8 mouse cellular contexts compared by ENCODE assay signal in the genomic region with DNA sequence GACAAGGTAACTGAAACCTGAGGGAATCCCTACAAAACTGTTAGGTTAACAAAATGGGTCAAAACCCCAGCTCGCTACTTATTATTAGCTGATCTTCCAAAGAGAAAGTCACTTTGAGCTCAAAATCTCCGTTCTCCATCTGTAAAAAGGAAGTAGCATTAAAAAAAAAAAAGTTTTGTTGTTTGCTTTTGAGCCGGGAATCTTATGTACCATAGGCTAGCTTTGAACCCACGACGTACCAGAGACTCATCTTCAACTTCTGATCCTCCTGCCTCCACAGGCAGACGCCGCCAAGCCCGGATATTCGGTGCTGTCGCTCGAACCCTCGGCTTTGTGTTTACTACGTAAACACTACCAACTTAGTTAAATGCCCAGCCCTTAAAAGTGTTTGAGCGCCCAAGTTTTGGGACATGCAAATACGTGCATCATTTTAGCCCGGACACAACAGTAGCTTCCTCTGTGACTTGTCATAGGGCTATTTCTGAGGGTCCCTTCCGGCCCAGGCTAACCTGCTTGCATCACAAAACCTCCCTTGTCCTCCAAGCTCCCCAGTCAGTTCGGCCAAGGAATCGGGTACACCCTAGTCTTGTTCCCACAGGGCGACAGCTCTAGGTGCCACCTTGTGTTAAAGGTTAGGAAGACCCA. TPM values are rescaled to one million over a fixed set of nuclear protein-coding genes. Genes with fewer than 3 reads are reported as not detected.
DNase-seq lines count a peak whose midpoint lies in the region; ATAC-seq and TF ChIP-seq lines count a peak whose summit lies in the region.

No protein-coding gene starts in this region.

- H3K9ac ChIP-seq in heart, embryonic 16.5 days (ENCODE audit: low read length): peak overlapping the region; percentile 76
- peak overlapping the region; percentile 83 for H3K9ac ChIP-seq in ES-E14 (ENCODE audit: insufficient read depth, low read depth, low read length, poor library complexity, severe bottlenecking)
- peak overlapping the region; percentile 46 for H3K9ac ChIP-seq in forebrain, embryonic 14.5 days (ENCODE audit: low read length)
- peak overlapping the region; percentile 62 for H3K9ac ChIP-seq in liver, embryonic 15.5 days

- ATAC-seq in heart, embryonic 16.5 days (replicated peaks; ENCODE audit: extremely low read depth, insufficient read depth, low FRiP score): no peak
- ATAC-seq in forebrain, embryonic 14.5 days: no peak; the same call in 1 of the 2 replicates
- peak; percentile 63 for ATAC-seq in liver, embryonic 15.5 days (ENCODE audit: insufficient read depth)
- no peak for ATAC-seq in megakaryocyte progenitor cell, adult 5-6 weeks (replicated peaks; ENCODE audit: poor library complexity)
- ATAC-seq in cerebellum, adult (ENCODE audit: insufficient number of reproducible peaks, low FRiP score, low TSS enrichment): no peak

- no peak for DNase-seq in heart, postnatal 25 days (ENCODE audit: low spot score)
- no peak for DNase-seq in ES-E14 (ENCODE audit: low read depth, low spot score)
- DNase-seq in forebrain, embryonic 14.5 days (ENCODE audit: low spot score): no peak
- DNase-seq in left cerebral cortex, postnatal 36 days (ENCODE audit: low spot score in 2 of 2): no peak

- no peaks in the 10 kb centered on the region for H3K27me3 ChIP-seq in heart, embryonic 16.5 days (ENCODE audit: control insufficient read depth, insufficient read depth, low read length)
- H3K27me3 ChIP-seq in forebrain, embryonic 14.5 days (replicated peaks; ENCODE audit: control insufficient read depth, insufficient read depth, low read length): no peaks in the 10 kb centered on the region
- no peaks in the 10 kb centered on the region for H3K27me3 ChIP-seq in liver, embryonic 15.5 days

- H3K4me2 ChIP-seq in heart, embryonic 16.5 days (ENCODE audit: low read depth, low read length): peak overlapping the region; percentile 77
- H3K4me2 ChIP-seq in forebrain, embryonic 14.5 days (ENCODE audit: low read length): peak overlapping the region; percentile 53
- peak overlapping the region; percentile 89 for H3K4me2 ChIP-seq in liver, embryonic 15.5 days

- H3K9me3 ChIP-seq in heart, embryonic 16.5 days (replicated peaks; ENCODE audit: control insufficient read depth, low read length): no peaks in the 10 kb centered on the region
- H3K9me3 ChIP-seq in ES-E14 (ENCODE audit: control insufficient read depth, insufficient read depth, low read depth, low read length): no peaks in the 10 kb centered on the region
- no peaks in the 10 kb centered on the region for H3K9me3 ChIP-seq in forebrain, embryonic 14.5 days (replicated peaks; ENCODE audit: control insufficient read depth, low read length)
- no peaks in the 10 kb centered on the region for H3K9me3 ChIP-seq in liver, embryonic 15.5 days (replicated peaks)

- in situ Hi-C loops in ES-E14 (cut with MboI; ENCODE audit: low sequenced_read_pairs in 2 of 2, unreplicated experiment in 2 of 2): no loop called here

- H3K4me3 ChIP-seq in heart, embryonic 16.5 days (ENCODE audit: low read length): peak overlapping the region; percentile 73
- peak overlapping the region; percentile 76 to 84 for H3K4me3 ChIP-seq in ES-E14 (ENCODE audit: insufficient read depth in 1 of 2, low read depth in 1 of 2, low read length in 2 of 2, poor library complexity in 1 of 2, severe bottlenecking in 1 of 2)
- peak overlapping the region; percentile 42 for H3K4me3 ChIP-seq in forebrain, embryonic 14.5 days (ENCODE audit: low read depth, low read length)
- H3K4me3 ChIP-seq in liver, embryonic 15.5 days (replicated peaks): peak overlapping the region; percentile 77

- intact Hi-C loops in heart, postnatal 25 days (cut with DNase I): loop anchor here (5.0 kb wide), 1 partner anchor 45 kb away; no protein-coding TSS in a partner anchor
- intact Hi-C loops in left cerebral cortex, postnatal 36 days (cut with DNase I): loop anchor here (5.0 to 10.0 kb wide), 2 partner anchors 52 to 145 kb away; a partner anchor contains a TSS

- H3K27ac ChIP-seq in heart, embryonic 16.5 days (ENCODE audit: low read length): peak overlapping the region; percentile 89
- peak overlapping the region; percentile 81 for H3K27ac ChIP-seq in ES-E14 (ENCODE audit: insufficient read depth, low read depth, low read length, poor library complexity, severe bottlenecking)
- H3K27ac ChIP-seq in forebrain, embryonic 14.5 days (ENCODE audit: low read depth, low read length): peak overlapping the region; percentile 70
- H3K27ac ChIP-seq in liver, embryonic 15.5 days (replicated peaks): peak overlapping the region; percentile 91

- WGBS in heart, embryonic 16.5 days: 6% methylated on average over 20 of the region's 20 CpGs
- 4% methylated on average over 20 of the region's 20 CpGs for WGBS in forebrain, embryonic 14.5 days
- WGBS in liver, embryonic 15.5 days (ENCODE audit: insufficient replicate concordance): 3% methylated on average over 20 of the region's 20 CpGs

- H3K36me3 ChIP-seq in heart, embryonic 16.5 days (ENCODE audit: control insufficient read depth, insufficient read depth): 0 out of 2 replicates have a peak, but pooled peaks cover 2% of the 10 kb centered on the region
- peaks cover 12% of the 10 kb centered on the region for H3K36me3 ChIP-seq in ES-E14 (ENCODE audit: control insufficient read depth, insufficient read depth, low read length, poor library complexity, severe bottlenecking)
- H3K36me3 ChIP-seq in forebrain, embryonic 14.5 days (ENCODE audit: control insufficient read depth, insufficient read depth, low read length): peaks cover 23% of the 10 kb centered on the region
- H3K36me3 ChIP-seq in liver, embryonic 15.5 days (replicated peaks): peaks cover 26% of the 10 kb centered on the region

- H3K4me1 ChIP-seq in heart, embryonic 16.5 days (ENCODE audit: control insufficient read depth, insufficient read depth, low read length): peaks cover 31% of the 10 kb centered on the region
- H3K4me1 ChIP-seq in ES-E14 (ENCODE audit: control insufficient read depth in 2 of 2, insufficient read depth in 2 of 2, low read length in 2 of 2, poor library complexity in 1 of 2): no peaks in the 10 kb centered on the region
- peaks cover 6% of the 10 kb centered on the region for H3K4me1 ChIP-seq in forebrain, embryonic 14.5 days (ENCODE audit: control insufficient read depth, insufficient read depth, low read length)
- peaks cover 28% of the 10 kb centered on the region for H3K4me1 ChIP-seq in liver, embryonic 15.5 days (replicated peaks)

TF ChIP-seq in ES-E14, 5 proteins besides CTCF, POLR2A, EP300 and RAD21:
- TF ChIP-seq HCFC1 (IDR thresholded peaks at IDR 0.05; ENCODE audit: borderline replicate concordance, insufficient read depth, low read length) (no peak), ZC3H11A (IDR thresholded peaks at IDR 0.05; ENCODE audit: borderline replicate concordance, low read depth, low read length) (no peak), CHD2 (IDR thresholded peaks at IDR 0.05; ENCODE audit: low read depth, low read length) (no peak), ZNF384 (IDR thresholded peaks at IDR 0.05; ENCODE audit: low read depth, low read length) (no peak), MAFK (IDR thresholded peaks at IDR 0.05; ENCODE audit: insufficient read depth, low read depth, low read length) (no peak)
TF ChIP-seq in ES-E14: peak in this region for 0.

RNA-seq across cellular contexts. Expression of a gene that starts 0.6 kb away (rescaled TPM):
- polyA plus RNA-seq in heart, embryonic 16.5 days (2015; fragmentation: Nextera tagmentation; extraction: Ambion mirVana): 10.2 and 12.5 TPM in 2 replicates
- 1 to 10 TPM in 1 of 2 experiments, under 1 TPM in 1; 0.95 to 1.2 TPM for total RNA-seq in heart, postnatal 25 days (2021)
- total RNA-seq in ES-E14 (2012; rRNA removed): 15.1 and 18.8 TPM in 2 replicates
- polyA plus RNA-seq in forebrain, embryonic 14.5 days (2014; fragmentation: Nextera tagmentation; extraction: Ambion mirVana): 9.3 and 11.3 TPM in 2 replicates
- polyA plus RNA-seq in liver, embryonic 15.5 days (2015; fragmentation: Nextera tagmentation; extraction: Ambion mirVana): 8.0 and 8.8 TPM in 2 replicates
- total RNA-seq in megakaryocyte progenitor cell, adult 5-6 weeks (2015): 10.4 and 12.3 TPM in 2 replicates
- 19.7 and 25.9 TPM in 2 replicates for total RNA-seq in megakaryocyte progenitor cell, adult 5-6 weeks (2017)
- total RNA-seq in left cerebral cortex, postnatal 36 days (2021): 1 to 10 TPM; 8.2 to 9.0 TPM

RNA-seq across cellular contexts. Expression of a gene that starts 0.7 kb away (rescaled TPM):
- 21.4 and 23.0 TPM in 2 replicates for polyA plus RNA-seq in heart, embryonic 16.5 days (2015; fragmentation: Nextera tagmentation; extraction: Ambion mirVana)
- 10 to 100 TPM; 11.4 to 11.7 TPM for total RNA-seq in heart, postnatal 25 days (2021)
- total RNA-seq in ES-E14 (2012; rRNA removed): 8.5 and 10.4 TPM in 2 replicates
- polyA plus RNA-seq in forebrain, embryonic 14.5 days (2014; fragmentation: Nextera tagmentation; extraction: Ambion mirVana): 16.9 and 23.2 TPM in 2 replicates
- polyA plus RNA-seq in liver, embryonic 15.5 days (2015; fragmentation: Nextera tagmentation; extraction: Ambion mirVana): 2.2 and 2.6 TPM in 2 replicates
- 1.7 and 1.8 TPM in 2 replicates for total RNA-seq in megakaryocyte progenitor cell, adult 5-6 weeks (2015)
- 3.2 and 3.9 TPM in 2 replicates for total RNA-seq in megakaryocyte progenitor cell, adult 5-6 weeks (2017)
- total RNA-seq in left cerebral cortex, postnatal 36 days (2021): 10 to 100 TPM; 27.0 to 31.0 TPM

RNA-seq across cellular contexts. Expression of a gene that starts 14.4 kb away (rescaled TPM):
- polyA plus RNA-seq in heart, embryonic 16.5 days (2015; fragmentation: Nextera tagmentation; extraction: Ambion mirVana): 0.51 and 0.59 TPM in 2 replicates
- under 1 TPM; 0.39 to 0.49 TPM for total RNA-seq in heart, postnatal 25 days (2021)
- 1.3 and 1.4 TPM in 2 replicates for total RNA-seq in ES-E14 (2012; rRNA removed)
- 1.4 and 1.6 TPM in 2 replicates for polyA plus RNA-seq in forebrain, embryonic 14.5 days (2014; fragmentation: Nextera tagmentation; extraction: Ambion mirVana)
- polyA plus RNA-seq in liver, embryonic 15.5 days (2015; fragmentation: Nextera tagmentation; extraction: Ambion mirVana): 0.06 and 0.15 TPM in 2 replicates
- 0.20 TPM in 2 replicates for total RNA-seq in megakaryocyte progenitor cell, adult 5-6 weeks (2015)
- total RNA-seq in megakaryocyte progenitor cell, adult 5-6 weeks (2017): 0.42 TPM in 1 of 2 replicates, not detected in the other
- total RNA-seq in left cerebral cortex, postnatal 36 days (2021): 1 to 10 TPM; 3.8 to 5.3 TPM

RNA-seq across cellular contexts. Expression of a gene that starts 44.0 kb away (rescaled TPM):
- polyA plus RNA-seq in heart, embryonic 16.5 days (2015; fragmentation: Nextera tagmentation; extraction: Ambion mirVana): 1,011 and 1,085 TPM in 2 replicates
- 100 to 1,000 TPM; 575 to 621 TPM for total RNA-seq in heart, postnatal 25 days (2021)
- total RNA-seq in ES-E14 (2012; rRNA removed): 2,783 and 3,173 TPM in 2 replicates
- 1,359 and 1,743 TPM in 2 replicates for polyA plus RNA-seq in forebrain, embryonic 14.5 days (2014; fragmentation: Nextera tagmentation; extraction: Ambion mirVana)
- 836 and 1,114 TPM in 2 replicates for polyA plus RNA-seq in liver, embryonic 15.5 days (2015; fragmentation: Nextera tagmentation; extraction: Ambion mirVana)
- total RNA-seq in megakaryocyte progenitor cell, adult 5-6 weeks (2015): 4,905 and 5,125 TPM in 2 replicates
- 5,456 and 6,333 TPM in 2 replicates for total RNA-seq in megakaryocyte progenitor cell, adult 5-6 weeks (2017)
- 100 to 1,000 TPM; 444 to 498 TPM for total RNA-seq in left cerebral cortex, postnatal 36 days (2021)
